Mouse (Mus musculus): Measurements from ENCODE around the gene Aanat.
A peak's percentile ranks its signal among the peaks of the same experiment; 100 is the strongest.

Gene Aanat

GRCm38 (mm10) chr11:116586310-116586709 is at the start of gene Aanat:
TSS of gene Aanat (plus strand) at chr11:116586432.
- DNase-seq: no peak

GRCm38 (mm10) chr11:116536685-116537084 is 49.5 kb upstream of the Aanat start:
- DNase-seq: no peak

- no peak for DNase-seq
Measured at GRCm38 (mm10) chr11:116537388-116537787, 48.8 kb upstream of the Aanat start.

GRCm38 (mm10) chr11:116538142-116538735 is 48.0 kb upstream of the Aanat start:
- DNase-seq: no peak

GRCm38 (mm10) chr11:116541183-116541582 is 45.0 kb upstream of the Aanat start:
- DNase-seq: no peak

- DNase-seq: peak; percentile 61
Measured at GRCm38 (mm10) chr11:116543110-116543509, 43.1 kb upstream of the Aanat start.

- no peak for DNase-seq
Measured at GRCm38 (mm10) chr11:116547296-116548060, 38.8 kb upstream of the Aanat start.

- DNase-seq: no peak
Measured at GRCm38 (mm10) chr11:116548780-116549179, 37.5 kb upstream of the Aanat start.

GRCm38 (mm10) chr11:116549273-116550038 is 36.8 kb upstream of the Aanat start:
- DNase-seq: no peak

- no peak for DNase-seq
Measured at GRCm38 (mm10) chr11:116550748-116551147, 35.5 kb upstream of the Aanat start.

- no peak for DNase-seq
Measured at GRCm38 (mm10) chr11:116552194-116552593, 34.0 kb upstream of the Aanat start.

GRCm38 (mm10) chr11:116554171-116554878 is 31.9 kb upstream of the Aanat start:
- peak; percentile 42 for DNase-seq

- DNase-seq: no peak
Measured at GRCm38 (mm10) chr11:116555572-116555971, 30.7 kb upstream of the Aanat start.

GRCm38 (mm10) chr11:116556308-116556707 is 29.9 kb upstream of the Aanat start:
- DNase-seq: no peak

- DNase-seq: no peak
Measured at GRCm38 (mm10) chr11:116565283-116566041, 20.8 kb upstream of the Aanat start.

GRCm38 (mm10) chr11:116567531-116567930 is 18.7 kb upstream of the Aanat start:
- DNase-seq: no peak

- no peak for DNase-seq
Measured at GRCm38 (mm10) chr11:116570821-116571220, 15.4 kb upstream of the Aanat start.

- DNase-seq: no peak
Measured at GRCm38 (mm10) chr11:116571767-116572679, 14.2 kb upstream of the Aanat start.

- DNase-seq: no peak
Measured at GRCm38 (mm10) chr11:116572756-116573543, 13.3 kb upstream of the Aanat start.

GRCm38 (mm10) chr11:116574486-116574885 is 11.7 kb upstream of the Aanat start:
- no peak for DNase-seq
